Mouse (Mus musculus): Measurements from ENCODE around the gene Tfeb. TPM values are rescaled to one million over a fixed set of nuclear protein-coding genes. Genes with fewer than 3 reads are reported as not detected.

Tfeb gene
- polyA plus RNA-seq, 1 experiment from 2014 or later: 5.8 TPM

- TF ChIP-seq CTCF (IDR thresholded peaks at IDR 0.05; ENCODE audit: low read depth) (peak; percentile 48), EP300 (IDR thresholded peaks at IDR 0.05; ENCODE audit: low read depth) (no peak)
- DNase-seq: peak; percentile 52
- Histone ChIP-seq H3K9me3 (ENCODE audit: low read length) (no peaks in the 10 kb centered on the region), H3K36me3 (replicated peaks; ENCODE audit: insufficient read depth, low read length) (no peaks in the 10 kb centered on the region), H3K4me3 (ENCODE audit: low read depth, low read length) (no peak overlapping the region), H3K27ac (ENCODE audit: low read depth) (no peak overlapping the region), H3K4me2 (ENCODE audit: low read depth, low read length) (no peak overlapping the region), H3K9ac (replicated peaks) (no peak overlapping the region), H3K27me3 (ENCODE audit: insufficient read depth, low read length) (no peaks in the 10 kb centered on the region), H3K4me1 (ENCODE audit: insufficient read depth) (peaks cover 13% of the 10 kb centered on the region)
- WGBS (ENCODE audit: insufficient replicate concordance): 85% methylated on average over 10 of the region's 10 CpGs
- ATAC-seq: no peak
Observed at GRCm38 (mm10) chr17:47744746-47745368, 8.0 kb downstream of the Tfeb start.

GRCm38 (mm10) chr17:47748791-47749553, 12.1 kb downstream of the Tfeb start:
- Histone ChIP-seq H3K9me3 (ENCODE audit: low read length) (no peaks in the 10 kb centered on the region), H3K27ac (ENCODE audit: low read depth) (peak overlapping the region; percentile 35; the same call in 1 of the 2 replicates), H3K4me3 (ENCODE audit: low read depth, low read length) (no peak overlapping the region), H3K4me2 (ENCODE audit: low read depth, low read length) (no peak overlapping the region), H3K27me3 (ENCODE audit: insufficient read depth, low read length) (no peaks in the 10 kb centered on the region), H3K9ac (replicated peaks) (no peak overlapping the region), H3K4me1 (ENCODE audit: insufficient read depth) (peaks cover 25% of the 10 kb centered on the region), H3K36me3 (replicated peaks; ENCODE audit: insufficient read depth, low read length) (peaks cover 8% of the 10 kb centered on the region; the same call in 1 of the 2 replicates)
- 73% methylated on average over 14 of the region's 14 CpGs for WGBS (ENCODE audit: insufficient replicate concordance)
- DNase-seq: no peak
- TF ChIP-seq CTCF (IDR thresholded peaks at IDR 0.05; ENCODE audit: low read depth) (no peak), EP300 (IDR thresholded peaks at IDR 0.05; ENCODE audit: low read depth) (no peak)
- peak; percentile 83 for ATAC-seq

GRCm38 (mm10) chr17:47749626-47750025, 12.8 kb downstream of the Tfeb start:
- DNase-seq: no peak
- TF ChIP-seq CTCF (IDR thresholded peaks at IDR 0.05; ENCODE audit: low read depth): no peak
- Histone ChIP-seq H3K36me3 (replicated peaks; ENCODE audit: insufficient read depth, low read length) (peaks cover 8% of the 10 kb centered on the region; the same call in 1 of the 2 replicates), H3K9ac (replicated peaks) (no peak overlapping the region), H3K4me3 (ENCODE audit: low read depth, low read length) (no peak overlapping the region), H3K4me1 (ENCODE audit: insufficient read depth) (peaks cover 31% of the 10 kb centered on the region), H3K9me3 (ENCODE audit: low read length) (no peaks in the 10 kb centered on the region), H3K27ac (ENCODE audit: low read depth) (no peak overlapping the region), H3K4me2 (ENCODE audit: low read depth, low read length) (no peak overlapping the region), H3K27me3 (ENCODE audit: insufficient read depth, low read length) (no peaks in the 10 kb centered on the region)
- 53% methylated on average over 3 of the region's 3 CpGs for WGBS (ENCODE audit: insufficient replicate concordance)
- ATAC-seq: no peak

- TF ChIP-seq CTCF (IDR thresholded peaks at IDR 0.05; ENCODE audit: low read depth) (no peak), EP300 (IDR thresholded peaks at IDR 0.05; ENCODE audit: low read depth) (no peak)
- Histone ChIP-seq H3K9me3 (ENCODE audit: low read length) (no peaks in the 10 kb centered on the region), H3K4me1 (ENCODE audit: insufficient read depth) (peaks cover 31% of the 10 kb centered on the region), H3K27ac (ENCODE audit: low read depth) (no peak overlapping the region), H3K9ac (replicated peaks) (no peak overlapping the region), H3K27me3 (ENCODE audit: insufficient read depth, low read length) (no peaks in the 10 kb centered on the region), H3K4me2 (ENCODE audit: low read depth, low read length) (no peak overlapping the region), H3K36me3 (replicated peaks; ENCODE audit: insufficient read depth, low read length) (peaks cover 8% of the 10 kb centered on the region; the same call in 1 of the 2 replicates), H3K4me3 (ENCODE audit: low read depth, low read length) (no peak overlapping the region)
- ATAC-seq: peak; percentile 35
- WGBS (ENCODE audit: insufficient replicate concordance): 62% methylated on average over 6 of the region's 6 CpGs
- DNase-seq: no peak
Observed at GRCm38 (mm10) chr17:47750101-47750500, 13.3 kb downstream of the Tfeb start.

- Histone ChIP-seq H3K4me2 (ENCODE audit: low read depth, low read length) (no peak overlapping the region), H3K27ac (ENCODE audit: low read depth) (no peak overlapping the region), H3K27me3 (ENCODE audit: insufficient read depth, low read length) (no peaks in the 10 kb centered on the region), H3K9ac (replicated peaks) (no peak overlapping the region), H3K36me3 (replicated peaks; ENCODE audit: insufficient read depth, low read length) (peaks cover 8% of the 10 kb centered on the region; the same call in 1 of the 2 replicates), H3K4me1 (ENCODE audit: insufficient read depth) (peaks cover 31% of the 10 kb centered on the region), H3K4me3 (ENCODE audit: low read depth, low read length) (no peak overlapping the region), H3K9me3 (ENCODE audit: low read length) (no peaks in the 10 kb centered on the region)
- TF ChIP-seq CTCF (IDR thresholded peaks at IDR 0.05; ENCODE audit: low read depth) (peak; percentile 42), EP300 (IDR thresholded peaks at IDR 0.05; ENCODE audit: low read depth) (no peak)
- ATAC-seq (no peak), DNase-seq (no peak)
- 75% methylated on average over 5 of the region's 5 CpGs for WGBS (ENCODE audit: insufficient replicate concordance)
Observed at GRCm38 (mm10) chr17:47751811-47752210, 15.0 kb downstream of the Tfeb start.

GRCm38 (mm10) chr17:47753130-47753775, 16.4 kb downstream of the Tfeb start:
- no peak overlapping the region for H3K9ac ChIP-seq (replicated peaks)
- peaks cover 8% of the 10 kb centered on the region; the same call in 1 of the 2 replicates for H3K36me3 ChIP-seq (replicated peaks; ENCODE audit: insufficient read depth, low read length)
- 53% methylated on average over 7 of the region's 8 CpGs for WGBS (ENCODE audit: insufficient replicate concordance)
- H3K4me3 ChIP-seq (ENCODE audit: low read depth, low read length): no peak overlapping the region
- DNase-seq: no peak
- H3K9me3 ChIP-seq (ENCODE audit: low read length): no peaks in the 10 kb centered on the region
- H3K4me1 ChIP-seq (ENCODE audit: insufficient read depth): peaks cover 33% of the 10 kb centered on the region
- H3K4me2 ChIP-seq (ENCODE audit: low read depth, low read length): no peak overlapping the region
- H3K27me3 ChIP-seq (ENCODE audit: insufficient read depth, low read length): no peaks in the 10 kb centered on the region
- H3K27ac ChIP-seq (ENCODE audit: low read depth): peak overlapping the region; percentile 56; the same call in 1 of the 2 replicates
- TF ChIP-seq CTCF (IDR thresholded peaks at IDR 0.05; ENCODE audit: low read depth) (no peak), EP300 (IDR thresholded peaks at IDR 0.05; ENCODE audit: low read depth) (no peak)
- no peak for ATAC-seq

Data from liver, postnatal 0 days (tissue).